Mouse (Mus musculus) midbrain, embryonic 11.5 days (tissue): ENCODE measurements around the gene Tmem102. TPM values are rescaled to one million over a fixed set of nuclear protein-coding genes. Genes with fewer than 3 reads are reported as not detected.

Source experiments
- ATAC-seq: fragments of 200-750 bp; cut with Nextera tagmentation; 2 replicates; pipeline ENCODE4 v1.8.0; 2017; ENCODE audit warnings: moderate TSS enrichment, moderate library complexity; ENCODE audit not compliant: low FRiP score
- DNase-seq: peaks from one replicate; pipeline ENCODE4 v3.0.0; 2015; ENCODE audit warnings: low spot score; ENCODE audit errors: missing footprints
- H3K27ac ChIP-seq: fragments of 300-500 bp; sonication (generic); 2 replicates; pipeline ENCODE4 v1.5.1; 2014; ENCODE audit warnings: low read depth, low read length
- H3K27me3 ChIP-seq: fragments of 300-500 bp; sonication (generic); 2 replicates; pipeline ENCODE4 v1.6.1; 2014; ENCODE audit warnings: mild to moderate bottlenecking, low read length, moderate library complexity, mixed read lengths; ENCODE audit not compliant: control insufficient read depth, insufficient read depth
- H3K36me3 ChIP-seq: fragments of 300-500 bp; sonication (generic); 2 replicates; pipeline ENCODE4 v1.6.1; 2014; ENCODE audit warnings: mild to moderate bottlenecking, low read length, moderate library complexity, mixed read lengths; ENCODE audit not compliant: control insufficient read depth, insufficient read depth
- H3K4me1 ChIP-seq: fragments of 300-500 bp; sonication (generic); 2 replicates; pipeline ENCODE4 v1.6.1; 2014; ENCODE audit warnings: low read length; ENCODE audit not compliant: control insufficient read depth, insufficient read depth
- H3K4me2 ChIP-seq: fragments of 300-500 bp; sonication (generic); 2 replicates; pipeline ENCODE4 v1.6.1; 2014; ENCODE audit warnings: mild to moderate bottlenecking, moderate library complexity
- H3K4me3 ChIP-seq: fragments of 300-500 bp; sonication (generic); 2 replicates; pipeline ENCODE4 v1.5.1; 2014; ENCODE audit warnings: low read depth, low read length
- H3K9ac ChIP-seq: fragments of 300-500 bp; sonication (generic); 2 replicates; pipeline ENCODE4 v1.6.1; 2014; ENCODE audit warnings: low read length
- H3K9me3 ChIP-seq: fragments of 300-500 bp; sonication (generic); 2 replicates; pipeline ENCODE4 v1.6.1; 2016; ENCODE audit warnings: low read length; ENCODE audit not compliant: control insufficient read depth
- whole genome bisulfite sequencing: fragments of 180-500 bp; shearing (Covaris S2); extraction: QIAGEN DNeasy Blood & Tissue Kit; methylation state at CpG from one replicate; pipeline ENCODE4 v1.1.7; 2014; 5-methylcytosine and 5-hydroxymethylcytosine counted together
- polyA plus RNA-seq: library from polyadenylated mRNA; unstranded; fragments of >200 nt; fragmentation: Nextera tagmentation; extraction: Ambion mirVana; gene quantifications from 2 replicates; pipeline ENCODE4 v1.2.1, GENCODE M21; 2014

Tmem102 gene
- polyA plus RNA-seq, 1 experiment from 2014 or later, result 0.20 TPM

DNA sequence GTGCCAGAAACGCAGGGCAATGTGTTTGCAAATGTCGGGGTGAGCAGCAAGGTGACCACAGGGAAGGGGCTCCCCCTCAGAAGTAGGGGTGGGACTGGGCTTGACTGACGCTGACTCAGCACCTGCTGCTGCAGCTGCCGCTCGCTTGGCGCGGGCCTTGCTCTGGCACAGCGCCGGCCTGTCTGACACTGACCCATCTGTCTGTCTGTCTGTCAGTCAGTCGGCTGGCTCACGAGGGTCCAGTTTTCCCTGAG lies 5.4 kb downstream of the Tmem102 start:
- H3K27me3 ChIP-seq, result peaks cover 49% of the 10 kb centered on the region
- H3K4me3 ChIP-seq, result peak overlapping the region; percentile 43
- WGBS, result under 1% methylated on average over 11 of the region's 11 CpGs
- H3K27ac ChIP-seq, result peak overlapping the region; percentile 49; the same call in 1 of the 2 replicates
- H3K9me3 ChIP-seq, result no peaks in the 10 kb centered on the region
- no peaks in the 10 kb centered on the region for H3K36me3 ChIP-seq
- peaks cover 55% of the 10 kb centered on the region for H3K4me1 ChIP-seq
- ATAC-seq, result peak; percentile 9
- H3K9ac ChIP-seq, result peak overlapping the region; percentile 76
- H3K4me2 ChIP-seq, result peak overlapping the region; percentile 92
- no peak for DNase-seq

DNA sequence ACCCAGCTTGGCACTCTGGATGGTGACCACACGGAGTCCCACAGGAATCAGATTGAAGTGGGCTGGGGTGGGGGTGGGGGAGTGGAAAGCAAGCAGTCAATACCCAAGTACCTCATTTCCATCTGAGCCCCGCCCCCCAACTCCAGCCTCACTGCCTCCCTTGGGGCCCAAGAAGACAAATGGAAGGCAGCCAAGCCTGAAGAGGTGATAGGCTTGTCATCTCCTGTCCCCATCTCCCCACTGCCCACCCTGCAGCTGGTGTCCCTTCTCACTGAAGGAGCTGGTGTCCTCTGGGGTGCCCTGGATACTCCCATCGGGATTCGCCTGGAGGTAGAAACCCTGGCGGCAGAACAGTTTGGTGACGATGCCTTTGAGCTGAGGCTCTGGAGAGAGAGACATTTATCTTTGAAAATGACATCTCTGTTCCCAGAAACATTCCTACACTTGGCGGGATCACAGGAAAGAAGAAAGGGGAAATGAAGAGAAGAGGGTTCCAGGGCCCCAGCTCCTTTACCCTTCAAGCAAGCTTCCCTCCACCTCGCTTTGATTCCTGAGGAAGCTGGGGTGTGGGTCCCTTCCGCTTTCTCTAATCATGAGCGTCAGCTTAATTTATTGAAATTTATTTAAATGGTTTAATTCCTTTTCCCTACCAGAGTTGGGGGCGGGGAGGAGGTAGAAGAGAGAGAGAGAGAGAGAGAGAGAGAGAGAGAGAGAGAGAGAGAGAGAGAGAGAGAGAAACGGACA lies 5.9 kb downstream of the Tmem102 start:
- H3K36me3 ChIP-seq, result no peaks in the 10 kb centered on the region
- H3K27ac ChIP-seq, result peak overlapping the region; percentile 67
- peak overlapping the region; percentile 92 for H3K4me2 ChIP-seq
- peak; percentile 91 for DNase-seq
- H3K4me3 ChIP-seq, result peak overlapping the region; percentile 43
- 32% methylated on average over 10 of the region's 12 CpGs for WGBS
- H3K9ac ChIP-seq, result peak overlapping the region; percentile 76
- peaks cover 44% of the 10 kb centered on the region for H3K27me3 ChIP-seq
- ATAC-seq, result no peak
- H3K4me1 ChIP-seq, result peaks cover 54% of the 10 kb centered on the region
- H3K9me3 ChIP-seq, result no peaks in the 10 kb centered on the region

DNA sequence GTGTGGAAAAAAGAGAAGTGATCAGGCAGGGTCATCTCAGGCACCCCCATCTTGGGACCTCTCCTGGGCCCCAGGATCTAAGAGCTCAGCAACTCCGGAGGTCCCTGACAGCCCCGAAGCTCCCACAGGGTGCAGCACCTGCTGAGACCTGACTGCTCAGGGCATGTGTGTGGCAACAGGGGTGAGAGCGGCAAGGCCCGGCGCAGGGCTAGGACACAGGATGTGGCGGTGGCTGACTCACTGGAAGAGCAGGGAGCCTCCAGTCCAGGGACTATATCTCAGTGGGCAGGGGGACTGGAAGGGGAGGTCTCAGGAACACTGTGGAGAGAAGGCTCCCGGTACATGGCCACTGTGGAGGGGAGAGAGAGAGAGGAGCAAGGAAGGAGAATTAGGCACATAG lies 7.5 kb downstream of the Tmem102 start:
- peaks cover 31% of the 10 kb centered on the region for H3K27me3 ChIP-seq
- peaks cover 38% of the 10 kb centered on the region for H3K4me1 ChIP-seq

DNA sequence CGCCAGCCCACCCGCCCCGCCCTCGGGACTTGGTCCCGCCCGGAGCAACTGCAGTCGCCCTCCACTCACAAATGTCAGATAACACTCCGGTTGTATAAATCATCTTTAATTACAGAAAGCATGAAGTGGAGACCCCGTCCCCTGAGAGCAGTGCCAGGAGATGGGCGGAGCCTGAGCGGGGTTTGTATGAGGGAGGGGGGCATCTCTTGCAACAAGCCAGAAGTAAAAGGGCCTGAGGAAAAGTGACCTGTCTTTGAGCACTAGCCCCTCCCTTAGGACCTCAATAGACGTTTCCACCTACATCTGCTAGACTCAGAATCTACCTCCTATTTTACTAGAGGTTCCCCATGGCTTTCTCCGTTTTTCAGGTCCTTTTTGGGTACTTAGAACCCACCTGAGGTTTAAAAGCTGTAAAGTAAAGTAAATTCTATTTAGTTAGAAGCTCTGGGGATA lies 9.4 kb downstream of the Tmem102 start:
- Histone ChIP-seq H3K9me3 (no peaks in the 10 kb centered on the region), H3K36me3 (no peaks in the 10 kb centered on the region), H3K4me3 (peak overlapping the region; percentile 31), H3K27me3 (peaks cover 12% of the 10 kb centered on the region), H3K27ac (no peak overlapping the region), H3K4me1 (peaks cover 21% of the 10 kb centered on the region), H3K4me2 (peak overlapping the region; percentile 76), H3K9ac (peak overlapping the region; percentile 49; the same call in 1 of the 2 replicates)
- DNase-seq (no peak), ATAC-seq (no peak)
- WGBS, result 2% methylated on average over 13 of the region's 13 CpGs

More for the DNA sequence above, 7.5 kb downstream of the Tmem102 start:
- Histone ChIP-seq H3K4me3 (no peak overlapping the region), H3K27ac (no peak overlapping the region), H3K4me2 (no peak overlapping the region), H3K9me3 (no peaks in the 10 kb centered on the region), H3K9ac (no peak overlapping the region), H3K36me3 (no peaks in the 10 kb centered on the region)
- 79% methylated on average over 7 of the region's 7 CpGs for WGBS
- ATAC-seq, result no peak
- no peak for DNase-seq

DNA sequence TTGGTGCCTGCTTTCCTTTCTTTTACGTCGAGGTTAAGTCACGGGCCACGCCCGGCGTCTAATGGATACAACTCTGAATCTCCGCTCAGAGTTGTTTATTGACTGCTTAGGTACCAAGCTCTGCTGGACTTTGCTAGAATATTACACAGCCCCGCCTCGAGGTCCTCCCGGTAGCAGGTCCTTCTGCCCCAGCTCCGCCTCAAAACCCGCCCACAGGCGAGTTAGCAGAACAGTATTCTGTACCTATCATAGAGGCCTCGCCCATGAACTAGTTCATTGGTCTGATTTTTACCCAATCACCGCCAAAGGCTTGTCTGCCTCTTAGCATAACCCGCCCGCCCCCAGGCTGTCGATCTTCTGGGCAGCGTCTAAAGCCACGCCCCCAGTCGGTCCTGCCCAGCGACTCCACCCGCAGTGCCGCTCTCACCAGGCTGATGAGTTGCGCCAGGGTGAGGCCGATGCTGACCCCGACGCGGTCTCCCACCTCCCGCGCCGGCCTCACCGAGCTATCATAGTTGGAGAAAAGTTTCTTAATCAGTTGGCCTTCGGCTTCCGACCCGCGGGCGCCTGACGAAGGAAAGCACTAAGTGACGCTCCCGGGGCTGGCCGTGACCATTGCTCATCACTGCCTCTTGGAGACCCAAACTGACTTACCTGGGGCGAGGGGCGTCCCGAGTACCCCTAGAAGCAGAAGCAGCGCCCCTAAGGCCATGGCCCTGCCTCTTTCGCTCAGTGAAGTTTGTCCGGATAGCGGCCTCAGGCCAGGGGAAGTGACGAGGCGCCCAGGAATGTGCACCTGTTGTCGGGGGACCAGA lies 10.0 kb downstream of the Tmem102 start, which contains the start of gene Chrnb1:
Gene Chrnb1 (minus strand): TSS at position 776 of the 815 bp plus-strand sequence.
- H3K36me3 ChIP-seq, result no peaks in the 10 kb centered on the region
- ATAC-seq, result peak; percentile 93
- H3K4me2 ChIP-seq, result peak within 1 kb of the TSS; percentile 76
- H3K27me3 ChIP-seq, result peaks cover 11% of the 10 kb centered on the region
- peak within 1 kb of the TSS; percentile 31 for H3K4me3 ChIP-seq
- H3K9me3 ChIP-seq, result no peaks in the 10 kb centered on the region
- whole genome bisulfite sequencing, result 2% methylated on average over 52 of the region's 52 CpGs
- H3K27ac ChIP-seq, result no peak within 1 kb of the TSS
- H3K9ac ChIP-seq, result peak within 1 kb of the TSS; percentile 49; the same call in 1 of the 2 replicates
- peak; percentile 95 for DNase-seq
- peaks cover 20% of the 10 kb centered on the region for H3K4me1 ChIP-seq

DNA sequence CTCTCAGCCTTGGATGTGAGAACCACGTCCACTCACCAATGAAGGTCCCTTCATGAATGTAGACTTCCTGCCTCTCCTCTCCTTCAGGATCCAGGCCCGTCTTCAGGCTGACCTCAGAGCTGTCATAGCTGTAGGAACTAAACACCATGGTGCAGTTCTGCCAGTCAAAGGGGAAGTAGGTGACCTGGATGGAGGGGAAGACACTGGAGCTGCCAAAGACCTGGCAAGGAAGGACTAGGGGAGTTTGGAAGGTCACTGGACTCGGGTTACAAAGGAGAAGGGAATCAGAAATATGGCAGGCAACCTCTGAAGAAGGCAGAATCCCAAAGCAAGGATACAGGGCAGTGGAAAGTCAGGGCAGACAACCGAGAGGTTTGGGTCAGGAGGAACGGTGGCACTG lies 12.0 kb downstream of the Tmem102 start:
- 62% methylated on average over 5 of the region's 5 CpGs for WGBS
- H3K4me3 ChIP-seq, result no peak overlapping the region
- H3K9ac ChIP-seq, result no peak overlapping the region
- H3K9me3 ChIP-seq, result no peaks in the 10 kb centered on the region
- DNase-seq, result peak; percentile 70
- H3K27ac ChIP-seq, result no peak overlapping the region
- no peak overlapping the region for H3K4me2 ChIP-seq
- peaks cover 4% of the 10 kb centered on the region; the same call in 1 of the 2 replicates for H3K4me1 ChIP-seq
- ATAC-seq, result no peak
- H3K36me3 ChIP-seq, result no peaks in the 10 kb centered on the region
- peaks cover 11% of the 10 kb centered on the region for H3K27me3 ChIP-seq

DNA sequence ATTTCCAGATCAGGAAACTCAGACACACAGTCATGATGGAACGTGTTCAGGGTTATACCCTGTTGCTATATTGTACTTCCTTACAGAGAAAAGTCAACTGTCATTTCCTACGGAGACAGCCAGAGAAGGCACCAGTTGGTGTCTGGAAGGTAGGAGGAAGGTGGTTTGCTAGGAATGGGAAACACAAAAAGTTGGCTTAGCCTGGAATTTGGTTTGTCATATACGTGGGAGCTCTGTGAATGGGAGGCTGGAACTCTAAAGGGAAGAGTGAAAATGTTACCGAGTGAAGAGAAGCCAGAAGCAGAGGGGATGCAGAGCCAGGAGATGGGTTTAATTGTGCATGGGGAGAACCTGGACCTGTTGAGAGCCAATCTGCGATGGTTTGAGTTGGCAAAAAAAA lies 14.0 kb downstream of the Tmem102 start:
- H3K27me3 ChIP-seq, result peaks cover 5% of the 10 kb centered on the region

DNA sequence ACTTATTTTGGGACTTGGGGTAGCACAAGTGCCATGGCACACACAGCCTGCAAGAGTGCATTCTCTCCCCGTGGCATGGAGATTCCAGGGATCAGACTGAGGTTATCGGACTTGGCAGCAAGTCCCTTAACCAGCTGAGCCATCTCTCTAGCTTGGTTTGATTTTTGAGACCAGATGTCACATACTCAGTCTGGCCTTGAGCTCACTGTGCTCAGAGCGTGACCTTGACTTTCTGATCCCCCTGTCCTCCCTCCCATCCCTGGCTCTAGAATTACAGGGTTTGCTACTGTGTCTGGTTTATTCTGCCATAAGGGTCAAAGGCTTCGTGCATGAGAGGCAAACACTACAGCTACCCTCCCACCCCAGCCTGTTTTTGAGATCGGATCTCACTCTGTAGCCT lies 16.0 kb downstream of the Tmem102 start:
- Histone ChIP-seq H3K4me3 (no peak overlapping the region), H3K9me3 (no peaks in the 10 kb centered on the region), H3K4me2 (no peak overlapping the region), H3K27me3 (no peaks in the 10 kb centered on the region), H3K27ac (no peak overlapping the region), H3K9ac (no peak overlapping the region), H3K36me3 (no peaks in the 10 kb centered on the region), H3K4me1 (no peaks in the 10 kb centered on the region)
- no peak for ATAC-seq
- 76% methylated on average over 5 of the region's 5 CpGs for WGBS
- DNase-seq, result no peak

More for the DNA sequence above, 14.0 kb downstream of the Tmem102 start:
- Histone ChIP-seq H3K4me3 (no peak overlapping the region), H3K9me3 (no peaks in the 10 kb centered on the region), H3K36me3 (no peaks in the 10 kb centered on the region), H3K9ac (no peak overlapping the region), H3K4me1 (peaks cover 4% of the 10 kb centered on the region; the same call in 1 of the 2 replicates), H3K4me2 (no peak overlapping the region), H3K27ac (no peak overlapping the region)
- WGBS, result 71% methylated on average over 5 of the region's 5 CpGs
- DNase-seq, result no peak
- no peak for ATAC-seq

DNA sequence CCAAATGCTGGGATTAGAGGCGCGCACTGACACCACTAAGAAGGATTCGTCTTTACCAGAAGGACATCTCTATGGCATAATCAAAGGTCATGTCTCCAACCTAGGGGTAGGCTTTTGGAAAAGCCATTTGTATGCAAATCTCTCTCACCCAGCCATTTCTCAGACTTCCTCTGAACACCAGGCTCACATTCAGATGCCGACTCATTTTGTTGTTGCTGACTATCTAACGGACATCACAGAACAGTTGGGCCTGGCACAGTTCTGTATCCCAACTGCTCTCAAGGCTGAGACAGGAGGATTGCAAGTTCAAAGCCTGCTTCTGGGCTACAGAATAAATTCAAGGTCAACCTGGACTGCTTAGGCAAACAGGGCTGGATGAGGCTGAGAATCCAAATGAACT lies 18.1 kb downstream of the Tmem102 start:
- DNase-seq (no peak), ATAC-seq (no peak)
- WGBS, result 84% methylated on average over 5 of the region's 5 CpGs
- Histone ChIP-seq H3K4me3 (no peak overlapping the region), H3K9ac (no peak overlapping the region), H3K27me3 (no peaks in the 10 kb centered on the region), H3K4me1 (no peaks in the 10 kb centered on the region), H3K4me2 (no peak overlapping the region), H3K9me3 (no peaks in the 10 kb centered on the region), H3K27ac (no peak overlapping the region), H3K36me3 (no peaks in the 10 kb centered on the region)
